Mouse (Mus musculus): ENCODE data around the gene Pdgfc. TPM values are rescaled to one million over a fixed set of nuclear protein-coding genes. Genes with fewer than 3 reads are reported as not detected.

Gene Pdgfc
- total RNA-seq, 1 experiment from 2014 or later: not detected

DNA sequence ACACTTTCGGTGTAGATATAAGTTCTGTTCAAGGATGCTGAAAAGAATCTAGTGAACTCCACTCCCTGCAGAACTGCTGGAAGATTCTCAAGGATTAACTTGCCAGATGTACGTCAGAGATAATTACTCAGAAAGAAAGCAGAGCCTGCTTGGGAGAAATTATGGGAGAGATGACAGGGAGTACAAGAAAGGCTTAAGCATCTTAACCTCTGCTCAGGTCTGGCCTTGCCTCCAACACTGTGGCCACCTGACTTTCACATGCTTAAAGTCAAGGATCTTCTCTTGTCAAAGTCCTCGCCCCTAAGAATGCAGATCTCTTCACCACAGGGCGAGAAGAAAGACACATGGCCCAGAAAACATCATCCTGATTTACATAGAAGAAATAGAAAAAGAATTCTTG is 185.5 kb downstream of the Pdgfc start:
- no peak for ATAC-seq (ENCODE audit: extremely low read depth, insufficient number of reproducible peaks, low FRiP score, poor library complexity, severe bottlenecking)

DNA sequence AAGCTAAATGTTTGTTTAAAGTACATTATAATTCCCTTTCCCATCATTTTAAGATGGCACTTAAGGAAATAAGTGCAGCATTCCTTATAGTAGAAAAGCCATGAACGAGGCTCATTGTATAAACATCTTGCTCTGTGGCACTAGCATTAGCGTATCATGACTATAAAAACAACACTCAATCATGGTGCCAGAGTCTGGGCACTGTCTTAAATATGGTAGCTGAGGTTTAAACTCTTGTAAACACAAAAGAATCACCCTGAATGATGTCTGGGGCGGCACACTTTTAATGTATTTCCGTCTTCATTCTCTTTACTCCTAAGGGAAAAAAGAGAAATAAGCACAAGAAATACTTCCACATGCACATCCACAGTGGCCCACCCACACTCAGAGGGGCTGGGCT is 192.1 kb downstream of the Pdgfc start:
- ATAC-seq (ENCODE audit: extremely low read depth, insufficient number of reproducible peaks, low FRiP score, poor library complexity, severe bottlenecking): no peak

GRCm38 (mm10) chr3:81242697-81243590 is 206.7 kb downstream of the Pdgfc start:
- ATAC-seq (ENCODE audit: extremely low read depth, insufficient number of reproducible peaks, low FRiP score, poor library complexity, severe bottlenecking): no peak

- no peak for ATAC-seq (ENCODE audit: extremely low read depth, insufficient number of reproducible peaks, low FRiP score, poor library complexity, severe bottlenecking)
Measured at GRCm38 (mm10) chr3:81243591-81243990, 207.4 kb downstream of the Pdgfc start.

GRCm38 (mm10) chr3:81262801-81263200 is 226.6 kb downstream of the Pdgfc start:
- ATAC-seq (ENCODE audit: extremely low read depth, insufficient number of reproducible peaks, low FRiP score, poor library complexity, severe bottlenecking): no peak

Other genes starting within 250 kb of the Pdgfc start
- 0.12 TPM in 1 of 2 replicates, not detected in the other for gene Gria2, start 233.6 kb upstream of the Pdgfc start, total RNA-seq (2017)
- not detected in 2 replicates for gene Glrb, start 122.8 kb upstream of the Pdgfc start, total RNA-seq (2017)